Mouse (Mus musculus) left cerebral cortex, adult 2 months (tissue): ENCODE results near the gene Bad. TPM values are rescaled to one million over a fixed set of nuclear protein-coding genes. Genes with fewer than 3 reads are reported as not detected.
A peak's percentile ranks its signal among the peaks of the same experiment; 100 is the strongest.

Experiments used
- DNase-seq, 2 experiments: peaks; one replicate each; pipeline ENCODE4 v3.0.0; 2021 to 2022; ENCODE audit warnings: low spot score in 2 of 2, mixed read lengths in 1 of 2; ENCODE audit errors: extremely low spot score in 1 of 2
- H3K27ac ChIP-seq: fragments of 200-600 bp; 2 replicates; pipeline ENCODE4 v1.8.1; 2022
- H3K4me3 ChIP-seq: fragments of 200-600 bp; 2 replicates; pipeline ENCODE4 v1.8.1; 2022
- CTCF ChIP-seq: fragments of 200-600 bp; IDR thresholded peaks from 2 replicates; pipeline ENCODE4 v1.8.1; 2022; ENCODE audit warnings: antibody characterized with exemption, mild to moderate bottlenecking, moderate library complexity
- intact Hi-C: fragments of 180-260 bp; cut with DNase I; formaldehyde crosslinking; loops from one replicate; pipeline ENCODE4 v1.15.1; 2025
- microRNA-seq, 2 experiments: library from miRNA; unstranded; fragments of <30 nt; microRNA quantifications; one replicate each; pipeline ENCODE4 v1.2.0; 2021
- total RNA-seq, 2 experiments: library from RNA; stranded (reverse); gene quantifications; 2 replicates each; pipeline ENCODE4 v1.2.3; 2021

The Bad gene
- total RNA-seq, 2 experiments from 2014 or later, result 34.8 to 36.2 TPM

GRCm38 (mm10) chr19:6993011-6993770, 51.5 kb downstream of the Bad start:
- Histone ChIP-seq H3K27ac (no peak overlapping the region; the same call in 1 of the 2 replicates), H3K4me3 (peak overlapping the region; percentile 73)
- intact Hi-C loops, result no loop called here
- no peak for TF ChIP-seq CTCF
- no peak for DNase-seq

- no peak for DNase-seq
- no peak overlapping the region for H3K4me3 ChIP-seq
- intact Hi-C loops, result no loop called here
- H3K27ac ChIP-seq, result no peak overlapping the region
- no peak for TF ChIP-seq CTCF
Observed at GRCm38 (mm10) chr19:6994002-6994401, 52.3 kb downstream of the Bad start.

- no peak for DNase-seq
Observed at GRCm38 (mm10) chr19:6994489-6994888, 52.8 kb downstream of the Bad start.

GRCm38 (mm10) chr19:6995255-6995991, 53.8 kb downstream of the Bad start:
- no peak for TF ChIP-seq CTCF
- Histone ChIP-seq H3K4me3 (peak overlapping the region; percentile 89), H3K27ac (peak overlapping the region; percentile 63)
- DNase-seq, result no peak
- intact Hi-C loops, result no loop called here

More at GRCm38 (mm10) chr19:6994489-6994888, 52.8 kb downstream of the Bad start:
- no peak for TF ChIP-seq CTCF
- Histone ChIP-seq H3K4me3 (no peak overlapping the region), H3K27ac (no peak overlapping the region)
- intact Hi-C loops, result no loop called here

GRCm38 (mm10) chr19:6996006-6996405, 54.3 kb downstream of the Bad start, which contains the start of the genes Nudt22 and Trpt1:
TSS of gene Nudt22 (minus strand) at chr19:6996117.
TSS of gene Trpt1 (plus strand) at chr19:6996131.
- H3K4me3 ChIP-seq, result peak within 1 kb of the TSS; percentile 89
- intact Hi-C loops, result loop anchor here (2.0 kb wide), 1 partner anchor 23 kb away; the partner anchor contains the start of gene Fermt3
- H3K27ac ChIP-seq, result peak within 1 kb of the TSS; percentile 89
- DNase-seq, result peak; percentile 79 to 80
- no peak for TF ChIP-seq CTCF

- no peak overlapping the region for H3K27ac ChIP-seq
- TF ChIP-seq CTCF, result no peak
- intact Hi-C loops, result loop anchor here (2.0 kb wide), 1 partner anchor 21 kb away; the partner anchor contains the start of gene Fermt3
- no peak overlapping the region for H3K4me3 ChIP-seq
- no peak for DNase-seq
Observed at GRCm38 (mm10) chr19:6997721-6998290, 56.1 kb downstream of the Bad start.

- no peak overlapping the region for H3K4me3 ChIP-seq
- H3K27ac ChIP-seq, result no peak overlapping the region
- TF ChIP-seq CTCF, result no peak
- intact Hi-C loops, result no loop called here
- no peak for DNase-seq
Observed at GRCm38 (mm10) chr19:6999360-7000063, 57.9 kb downstream of the Bad start.

Small RNAs within 50 kb of the gene (microRNA-seq; reads per million reads assigned to microRNA genes)
- 6.3 to 7.6 reads per million in 2 experiments for gene Mir6990

Other genes with a start within 250 kb of the Bad start
- 10 to 100 TPM; 34.6 to 37.3 TPM for gene Rps6ka4, start 101.2 kb upstream of the Bad start, total RNA-seq
- 1 to 10 TPM; 2.5 to 3.5 TPM for gene Ccdc88b, start 83.7 kb upstream of the Bad start, total RNA-seq
- 10 to 100 TPM; 40.0 to 43.4 TPM for gene Trmt112, start 32.2 kb upstream of the Bad start, total RNA-seq
- 100 to 1,000 TPM; 315 to 354 TPM for gene Prdx5, start 31.8 kb upstream of the Bad start, total RNA-seq
- 10 to 100 TPM; 66.8 to 69.2 TPM for gene Esrra, start 20.0 kb upstream of the Bad start, total RNA-seq
- gene Catsperz, start 16.5 kb upstream of the Bad start, total RNA-seq, result 10 to 100 TPM; 23.1 TPM
- gene Kcnk4, start 7.3 kb upstream of the Bad start, total RNA-seq, result 10 to 100 TPM; 39.1 to 39.2 TPM
- gene Gpr137, start 619 bp downstream of the Bad start, total RNA-seq, result 100 to 1,000 TPM in 1 of 2 experiments, 10 to 100 TPM in 1; 97.3 to 104 TPM
- gene Ppp1r14b, start 33.1 kb downstream of the Bad start, total RNA-seq, result 10 to 100 TPM; 62.4 to 65.6 TPM
- gene Plcb3, start 34.6 kb downstream of the Bad start, total RNA-seq, result 10 to 100 TPM; 11.1 to 12.1 TPM
- gene Fkbp2, start 38.6 kb downstream of the Bad start, total RNA-seq, result 100 to 1,000 TPM; 106 to 108 TPM
- 100 to 1,000 TPM in 1 of 2 experiments, 10 to 100 TPM in 1; 89.4 to 101 TPM for gene Vegfb, start 45.8 kb downstream of the Bad start, total RNA-seq
- gene Dnajc4, start 50.7 kb downstream of the Bad start, total RNA-seq, result 10 to 100 TPM; 28.2 to 28.9 TPM
- 10 to 100 TPM; 15.8 to 16.8 TPM for gene Nudt22, start 54.3 kb downstream of the Bad start, total RNA-seq
- gene Trpt1, start 54.3 kb downstream of the Bad start, total RNA-seq, result 10 to 100 TPM; 18.8 to 19.6 TPM
- gene Fermt3, start 77.6 kb downstream of the Bad start, total RNA-seq, result 1 to 10 TPM; 3.6 to 4.8 TPM
- gene Stip1, start 98.1 kb downstream of the Bad start, total RNA-seq, result 100 to 1,000 TPM; 198 to 205 TPM
- 10 to 100 TPM; 13.3 to 15.7 TPM for gene Macrod1, start 114.9 kb downstream of the Bad start, total RNA-seq
- 10 to 100 TPM; 41.4 to 43.0 TPM for gene Flrt1, start 163.9 kb downstream of the Bad start, total RNA-seq